Mouse (Mus musculus) stomach, postnatal 0 days (tissue): Measurements from ENCODE around the gene Casc1. TPM values are rescaled to one million over a fixed set of nuclear protein-coding genes. Genes with fewer than 3 reads are reported as not detected.

Experiments
- ATAC-seq: fragments of 200-750 bp; cut with Nextera tagmentation; 2 replicates; pipeline ENCODE4 v1.8.0; 2017; ENCODE audit not compliant: low FRiP score, low TSS enrichment
- DNase-seq: peaks from one replicate; pipeline ENCODE4 v3.0.0-alpha.2; 2016; ENCODE audit warnings: low spot score
- H3K27ac ChIP-seq: fragments of 300-500 bp; sonication (generic); replicated peaks from 2 replicates; pipeline ENCODE4 v1.5.1; 2014; ENCODE audit warnings: mild to moderate bottlenecking, control low read depth
- H3K27me3 ChIP-seq: fragments of 300-500 bp; sonication (generic); 2 replicates; pipeline ENCODE4 v1.6.1; 2014; ENCODE audit warnings: low read length; ENCODE audit not compliant: control insufficient read depth, insufficient read depth
- H3K36me3 ChIP-seq: fragments of 300-500 bp; sonication (generic); 2 replicates; pipeline ENCODE4 v1.6.1; 2014; ENCODE audit warnings: low read length, mixed read lengths; ENCODE audit not compliant: control insufficient read depth, insufficient read depth
- H3K4me1 ChIP-seq: fragments of 300-500 bp; sonication (generic); replicated peaks from 2 replicates; pipeline ENCODE4 v1.6.1; 2014; ENCODE audit warnings: antibody characterized with exemption; ENCODE audit not compliant: control insufficient read depth, insufficient read depth
- H3K4me2 ChIP-seq: fragments of 300-500 bp; sonication (generic); replicated peaks from 2 replicates; pipeline ENCODE4 v1.6.1; 2014; ENCODE audit warnings: low read depth, mild to moderate bottlenecking, control low read depth, moderate library complexity
- H3K4me3 ChIP-seq: fragments of 300-500 bp; sonication (generic); 2 replicates; pipeline ENCODE4 v1.5.1; 2014; ENCODE audit warnings: low read depth, low read length, control low read depth
- H3K9ac ChIP-seq: fragments of 300-500 bp; sonication (generic); 2 replicates; pipeline ENCODE4 v1.6.1; 2014; ENCODE audit warnings: mild to moderate bottlenecking, low read length, control low read depth, mixed read lengths
- H3K9me3 ChIP-seq: fragments of 300-500 bp; sonication (generic); 2 replicates; pipeline ENCODE4 v1.6.1; 2016; ENCODE audit warnings: low read length; ENCODE audit not compliant: control insufficient read depth
- CTCF ChIP-seq: IDR thresholded peaks from 2 replicates; pipeline ENCODE4 v1.5.1; 2016; ENCODE audit warnings: antibody characterized with exemption, low read depth, mild to moderate bottlenecking, moderate library complexity
- EP300 ChIP-seq: optimal IDR thresholded peaks from 2 replicates; pipeline ENCODE3; 2016; ENCODE audit warnings: antibody characterized with exemption
- WGBS: fragments of 180-500 bp; shearing (Covaris S2); extraction: QIAGEN DNeasy Blood & Tissue Kit; methylation state at CpG from one replicate; pipeline ENCODE4 v1.1.7; 2014; 5-methylcytosine and 5-hydroxymethylcytosine counted together
- polyA plus RNA-seq: library from polyadenylated mRNA; unstranded; fragments of >200 nt; fragmentation: Nextera tagmentation; extraction: Ambion mirVana; gene quantifications from 2 replicates; pipeline ENCODE4 v1.2.1, GENCODE M21; 2015

Casc1 gene
- polyA plus RNA-seq, 1 experiment from 2014 or later: 0.16 TPM

GRCm38 (mm10) chr6:145160581-145160980 lies 50.2 kb downstream of the Casc1 start:
- Histone ChIP-seq H3K27ac (no peak overlapping the region), H3K9me3 (no peaks in the 10 kb centered on the region), H3K36me3 (no peaks in the 10 kb centered on the region), H3K27me3 (no peaks in the 10 kb centered on the region), H3K4me1 (no peaks in the 10 kb centered on the region), H3K9ac (no peak overlapping the region), H3K4me3 (no peak overlapping the region), H3K4me2 (no peak overlapping the region)
- TF ChIP-seq EP300 (no peak), CTCF (no peak)
- 57% methylated on average over 5 of the region's 5 CpGs for WGBS
- DNase-seq (no peak), ATAC-seq (no peak)

- Histone ChIP-seq H3K36me3 (no peaks in the 10 kb centered on the region), H3K9me3 (no peaks in the 10 kb centered on the region), H3K27ac (no peak overlapping the region), H3K9ac (no peak overlapping the region), H3K4me2 (no peak overlapping the region), H3K4me3 (no peak overlapping the region), H3K4me1 (no peaks in the 10 kb centered on the region), H3K27me3 (no peaks in the 10 kb centered on the region)
- TF ChIP-seq CTCF (0 out of 2 replicates have a peak, but pooled peaks have one; percentile 7), EP300 (no peak)
- DNase-seq: no peak
- ATAC-seq: no peak
- WGBS: 64% methylated on average over 4 of the region's 4 CpGs
Measured at GRCm38 (mm10) chr6:145158619-145159018, 52.2 kb downstream of the Casc1 start.

- no peak for DNase-seq
- Histone ChIP-seq H3K27me3 (no peaks in the 10 kb centered on the region), H3K4me3 (no peak overlapping the region), H3K36me3 (no peaks in the 10 kb centered on the region), H3K4me1 (no peaks in the 10 kb centered on the region), H3K27ac (no peak overlapping the region), H3K9ac (no peak overlapping the region), H3K9me3 (no peaks in the 10 kb centered on the region), H3K4me2 (no peak overlapping the region)
- WGBS: 40% methylated on average over 9 of the region's 9 CpGs
- no peak for ATAC-seq
- TF ChIP-seq CTCF: no peak
- TF ChIP-seq EP300: no peak
Measured at GRCm38 (mm10) chr6:145149054-145149453, 61.8 kb downstream of the Casc1 start.

- Histone ChIP-seq H3K4me1 (no peaks in the 10 kb centered on the region), H3K27me3 (no peaks in the 10 kb centered on the region), H3K4me3 (no peak overlapping the region), H3K9ac (no peak overlapping the region), H3K4me2 (no peak overlapping the region), H3K27ac (no peak overlapping the region), H3K36me3 (no peaks in the 10 kb centered on the region), H3K9me3 (no peaks in the 10 kb centered on the region)
- 85% methylated on average over 16 of the region's 16 CpGs for WGBS
- DNase-seq (no peak), ATAC-seq (no peak)
- TF ChIP-seq CTCF: no peak
- TF ChIP-seq EP300: no peak
Measured at GRCm38 (mm10) chr6:145147716-145148115, 63.1 kb downstream of the Casc1 start.

GRCm38 (mm10) chr6:145145173-145145572 lies 65.6 kb downstream of the Casc1 start:
- DNase-seq (peak; percentile 40), ATAC-seq (peak; percentile 78)
- Histone ChIP-seq H3K27ac (peak overlapping the region; percentile 61), H3K4me2 (no peak overlapping the region), H3K36me3 (no peaks in the 10 kb centered on the region), H3K4me3 (no peak overlapping the region), H3K27me3 (no peaks in the 10 kb centered on the region), H3K9ac (no peak overlapping the region), H3K9me3 (no peaks in the 10 kb centered on the region), H3K4me1 (no peaks in the 10 kb centered on the region)
- 41% methylated on average over 7 of the region's 7 CpGs for WGBS
- TF ChIP-seq EP300: no peak
- no peak for TF ChIP-seq CTCF

GRCm38 (mm10) chr6:145141827-145142226 lies 69.0 kb downstream of the Casc1 start:
- DNase-seq (no peak), ATAC-seq (no peak)
- no peaks in the 10 kb centered on the region for H3K4me1 ChIP-seq
- H3K4me3 ChIP-seq: no peak overlapping the region
- no peaks in the 10 kb centered on the region for H3K36me3 ChIP-seq
- TF ChIP-seq EP300 (no peak), CTCF (no peak)
- H3K9me3 ChIP-seq: no peaks in the 10 kb centered on the region
- no peak overlapping the region for H3K9ac ChIP-seq
- no peak overlapping the region for H3K4me2 ChIP-seq
- H3K27me3 ChIP-seq: no peaks in the 10 kb centered on the region
- no peak overlapping the region for H3K27ac ChIP-seq
- WGBS: 89% methylated on average over 12 of the region's 12 CpGs
